Mouse (Mus musculus) heart, embryonic 14.5 days (tissue): ENCODE data around the gene Smad3. TPM values are rescaled to one million over a fixed set of nuclear protein-coding genes. Genes with fewer than 3 reads are reported as not detected.

Experiments used
- ATAC-seq: fragments of 200-750 bp; cut with Nextera tagmentation; 2 replicates; pipeline ENCODE4 v1.8.0; 2017; ENCODE audit warnings: low read depth, moderate TSS enrichment; ENCODE audit not compliant: insufficient number of reproducible peaks, insufficient read depth, low FRiP score
- H3K27ac ChIP-seq, 2 experiments: fragments of 200-500 bp in 1 of 2; fragments of 300-500 bp in 1 of 2; sonication (generic) in 1 of 2; replicated peaks in 1 of 2; 2 replicates each; pipeline ENCODE4 v1.5.1; 2012 to 2014; ENCODE audit warnings: low read depth in 2 of 2, low read length in 2 of 2, control low read depth in 1 of 2, mild to moderate bottlenecking in 1 of 2, mixed read lengths in 1 of 2; ENCODE audit not compliant: control insufficient read depth in 1 of 2, insufficient read depth in 1 of 2
- H3K27me3 ChIP-seq: fragments of 300-500 bp; sonication (generic); 2 replicates; pipeline ENCODE4 v1.6.1; 2014; ENCODE audit warnings: mild to moderate bottlenecking, low read length, control low read depth; ENCODE audit not compliant: control insufficient read depth, insufficient read depth
- H3K36me3 ChIP-seq: fragments of 300-500 bp; sonication (generic); 2 replicates; pipeline ENCODE4 v1.6.1; 2014; ENCODE audit warnings: mild to moderate bottlenecking, control low read depth, low read length, mixed read lengths; ENCODE audit not compliant: control insufficient read depth, insufficient read depth
- H3K4me1 ChIP-seq, 2 experiments: fragments of 200-500 bp in 1 of 2; fragments of 300-500 bp in 1 of 2; sonication (generic) in 1 of 2; 2 replicates each; pipeline ENCODE4 v1.6.1; 2012 to 2014; ENCODE audit warnings: low read length in 2 of 2, control low read depth in 1 of 2, mixed read lengths in 1 of 2; ENCODE audit not compliant: control insufficient read depth in 2 of 2, insufficient read depth in 2 of 2
- H3K4me2 ChIP-seq: fragments of 300-500 bp; sonication (generic); 2 replicates; pipeline ENCODE4 v1.6.1; 2014; ENCODE audit warnings: mild to moderate bottlenecking, low read length
- H3K4me3 ChIP-seq, 2 experiments: fragments of 200-500 bp in 1 of 2; fragments of 300-500 bp in 1 of 2; sonication (generic) in 1 of 2; 2 replicates each; pipeline ENCODE4 v1.5.1; 2012 to 2014; ENCODE audit warnings: low read length in 2 of 2, mild to moderate bottlenecking in 2 of 2, control low read depth in 1 of 2, low read depth in 1 of 2, moderate library complexity in 1 of 2; ENCODE audit not compliant: control insufficient read depth in 1 of 2, insufficient read depth in 1 of 2
- H3K9ac ChIP-seq: fragments of 300-500 bp; sonication (generic); 2 replicates; pipeline ENCODE4 v1.6.1; 2014; ENCODE audit warnings: mild to moderate bottlenecking, low read length
- H3K9me3 ChIP-seq: fragments of 300-500 bp; sonication (generic); 2 replicates; pipeline ENCODE4 v1.6.1; 2016; ENCODE audit warnings: low read length, control low read depth; ENCODE audit not compliant: control insufficient read depth
- WGBS: fragments of 180-500 bp; shearing (Covaris S2); extraction: QIAGEN DNeasy Blood & Tissue Kit; methylation state at CpG from one replicate; pipeline ENCODE4 v1.1.7; 2014; 5-methylcytosine and 5-hydroxymethylcytosine counted together
- polyA plus RNA-seq: library from polyadenylated mRNA; unstranded; fragments of >200 nt; fragmentation: Nextera tagmentation; extraction: Ambion mirVana; gene quantifications from 2 replicates; pipeline ENCODE4 v1.2.1, GENCODE M21; 2014

Smad3 gene
- polyA plus RNA-seq, 1 experiment from 2014 or later, result 10.4 TPM

GRCm38 (mm10) chr9:63743775-63744174, 14.0 kb downstream of the Smad3 start:
- H3K4me2 ChIP-seq, result no peak overlapping the region
- WGBS, result 90% methylated on average over 11 of the region's 11 CpGs
- no peak overlapping the region for H3K27ac ChIP-seq
- no peak overlapping the region for H3K4me3 ChIP-seq
- peaks cover 67 to 83% of the 10 kb centered on the region in 2 experiments for H3K4me1 ChIP-seq
- H3K9ac ChIP-seq, result no peak overlapping the region
- no peaks in the 10 kb centered on the region for H3K9me3 ChIP-seq
- H3K27me3 ChIP-seq, result no peaks in the 10 kb centered on the region
- ATAC-seq, result no peak
- peaks cover 9% of the 10 kb centered on the region for H3K36me3 ChIP-seq

DNA sequence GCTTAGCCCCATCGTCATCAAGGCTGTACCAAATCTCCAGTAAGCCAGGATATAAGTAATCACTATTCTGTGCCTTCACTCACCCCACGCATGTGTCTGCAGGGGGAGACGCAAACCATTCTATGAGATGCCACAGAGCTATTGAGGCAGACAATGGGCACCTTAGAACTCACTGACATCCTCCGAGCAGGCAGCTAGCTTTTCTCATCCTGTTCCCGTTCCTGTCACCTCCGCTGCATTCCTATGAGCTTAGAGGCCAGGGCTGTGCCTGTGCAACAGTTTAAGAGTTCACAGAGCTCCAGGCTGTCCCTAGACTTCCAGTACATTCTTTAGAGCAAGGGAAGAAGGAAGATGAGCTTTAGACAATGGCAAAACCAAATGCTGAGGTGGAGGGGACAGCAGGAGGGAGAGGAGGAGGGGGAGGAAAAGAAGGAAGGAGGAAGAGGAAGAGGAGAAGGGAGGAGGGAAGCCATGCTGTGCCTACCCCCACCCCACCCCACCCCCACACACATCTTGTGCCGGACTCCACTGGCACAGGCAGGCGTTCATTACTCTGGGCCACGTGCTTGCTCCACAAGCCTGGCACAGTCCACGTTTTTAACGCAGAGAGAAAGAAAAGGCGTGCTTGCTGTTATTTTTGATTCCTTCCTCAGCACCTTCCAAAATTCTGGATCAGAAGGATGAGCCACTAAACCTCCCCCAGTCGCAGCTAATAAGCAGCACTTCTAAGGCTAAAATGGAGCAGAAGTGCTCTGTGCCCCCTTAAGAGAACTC, 14.7 kb downstream of the Smad3 start:
- peaks cover 68 to 84% of the 10 kb centered on the region in 2 experiments for H3K4me1 ChIP-seq
- WGBS, result 38% methylated on average over 13 of the region's 13 CpGs
- H3K27ac ChIP-seq, result peak overlapping the region in 1 of 2 experiments; percentile 55; a peak in 2 of 4 replicates
- H3K4me3 ChIP-seq, result no peak overlapping the region
- H3K4me2 ChIP-seq, result peak overlapping the region; percentile 21; the same call in 1 of the 2 replicates
- H3K9ac ChIP-seq, result peak overlapping the region; percentile 13; the same call in 1 of the 2 replicates
- H3K27me3 ChIP-seq, result no peaks in the 10 kb centered on the region
- peaks cover 9% of the 10 kb centered on the region for H3K36me3 ChIP-seq
- no peaks in the 10 kb centered on the region for H3K9me3 ChIP-seq
- no peak for ATAC-seq

DNA sequence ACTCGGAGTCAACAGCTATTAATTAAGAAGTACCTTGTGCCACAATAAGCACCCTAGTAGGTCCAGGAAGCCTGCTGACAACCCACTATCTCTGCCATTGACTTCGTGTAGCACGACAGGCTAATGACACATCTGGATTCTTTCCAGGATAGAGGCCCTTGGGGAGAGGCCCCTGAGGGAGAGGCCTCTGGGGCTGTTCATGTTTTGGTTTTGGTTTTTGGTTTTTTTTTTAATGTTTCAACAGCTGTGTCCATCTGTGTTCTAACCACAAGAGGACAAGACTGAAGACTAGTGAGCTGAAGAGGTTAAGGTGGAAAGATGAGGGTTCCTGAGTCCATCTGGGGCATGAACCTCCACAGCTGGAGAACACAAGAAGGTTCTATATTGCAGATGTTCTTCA, 15.5 kb downstream of the Smad3 start:
- Histone ChIP-seq H3K4me2 (peak overlapping the region; percentile 21; the same call in 1 of the 2 replicates), H3K27me3 (no peaks in the 10 kb centered on the region), H3K27ac (peak overlapping the region in 1 of 2 experiments; percentile 55; a peak in 2 of 4 replicates), H3K4me3 (no peak overlapping the region), H3K36me3 (peaks cover 9% of the 10 kb centered on the region), H3K9me3 (no peaks in the 10 kb centered on the region), H3K4me1 (peaks cover 67 to 84% of the 10 kb centered on the region in 2 experiments), H3K9ac (peak overlapping the region; percentile 13; the same call in 1 of the 2 replicates)
- ATAC-seq, result no peak
- WGBS, result 9% methylated on average over 3 of the region's 3 CpGs

- peak overlapping the region; percentile 21; the same call in 1 of the 2 replicates for H3K4me2 ChIP-seq
- peak overlapping the region in 1 of 2 experiments; percentile 55; a peak in 1 of 4 replicates for H3K27ac ChIP-seq
- no peak overlapping the region for H3K4me3 ChIP-seq
- whole genome bisulfite sequencing, result 33% methylated on average over 6 of the region's 6 CpGs
- peaks cover 64 to 84% of the 10 kb centered on the region in 2 experiments for H3K4me1 ChIP-seq
- no peak for ATAC-seq
- H3K9ac ChIP-seq, result 0 out of 2 replicates have a peak overlapping the region, but pooled peaks have one; percentile 8
- no peaks in the 10 kb centered on the region for H3K27me3 ChIP-seq
- peaks cover 9% of the 10 kb centered on the region for H3K36me3 ChIP-seq
- H3K9me3 ChIP-seq, result no peaks in the 10 kb centered on the region
Measured at GRCm38 (mm10) chr9:63741792-63742191, 16.0 kb downstream of the Smad3 start.

GRCm38 (mm10) chr9:63740320-63740841, 17.4 kb downstream of the Smad3 start:
- no peak overlapping the region for H3K4me2 ChIP-seq
- peaks cover 9% of the 10 kb centered on the region for H3K36me3 ChIP-seq
- peaks cover 58 to 85% of the 10 kb centered on the region in 2 experiments for H3K4me1 ChIP-seq
- H3K27me3 ChIP-seq, result no peaks in the 10 kb centered on the region
- H3K27ac ChIP-seq, result no peak overlapping the region
- H3K9ac ChIP-seq, result no peak overlapping the region
- H3K4me3 ChIP-seq, result no peak overlapping the region
- 81% methylated on average over 10 of the region's 10 CpGs for WGBS
- ATAC-seq, result no peak
- H3K9me3 ChIP-seq, result no peaks in the 10 kb centered on the region

DNA sequence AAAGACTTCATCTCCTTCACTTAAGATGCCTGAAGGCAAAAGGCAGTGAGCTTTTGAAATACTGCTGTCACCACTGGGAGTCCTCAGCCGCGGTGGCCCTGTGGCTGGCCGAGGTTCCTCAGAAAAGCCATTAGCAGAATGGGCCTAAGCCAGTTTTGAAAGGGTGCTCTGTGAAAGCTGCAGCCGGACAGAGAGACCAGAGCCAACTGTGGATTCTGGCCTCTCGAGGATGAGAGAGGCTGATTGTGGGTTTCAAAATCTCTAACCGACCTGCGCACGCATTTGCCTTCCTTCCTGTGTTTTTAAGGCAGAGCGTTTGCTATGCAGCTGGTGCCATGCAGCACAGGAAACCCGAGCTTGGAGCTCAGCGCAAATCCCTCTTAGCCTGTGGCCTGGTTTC, 19.0 kb downstream of the Smad3 start:
- H3K4me2 ChIP-seq, result no peak overlapping the region
- WGBS, result 52% methylated on average over 11 of the region's 11 CpGs
- peaks cover 52 to 82% of the 10 kb centered on the region in 2 experiments for H3K4me1 ChIP-seq

GRCm38 (mm10) chr9:63738086-63738701, 19.6 kb downstream of the Smad3 start:
- Histone ChIP-seq H3K27ac (peak overlapping the region in 1 of 2 experiments; percentile 1; a peak in 2 of 4 replicates), H3K4me3 (no peak overlapping the region), H3K4me1 (peaks cover 46 to 75% of the 10 kb centered on the region in 2 experiments), H3K9me3 (no peaks in the 10 kb centered on the region), H3K27me3 (no peaks in the 10 kb centered on the region), H3K36me3 (peaks cover 9% of the 10 kb centered on the region), H3K9ac (no peak overlapping the region), H3K4me2 (no peak overlapping the region)
- no peak for ATAC-seq
- 80% methylated on average over 12 of the region's 12 CpGs for WGBS

More for the DNA sequence above, 19.0 kb downstream of the Smad3 start:
- no peaks in the 10 kb centered on the region for H3K27me3 ChIP-seq
- no peak overlapping the region for H3K4me3 ChIP-seq
- H3K9me3 ChIP-seq, result no peaks in the 10 kb centered on the region
- no peak overlapping the region; a peak in 1 of 4 replicates for H3K27ac ChIP-seq
- ATAC-seq, result no peak
- H3K9ac ChIP-seq, result no peak overlapping the region
- peaks cover 9% of the 10 kb centered on the region for H3K36me3 ChIP-seq
